Mouse (Mus musculus) heart, postnatal 0 days (tissue): Measurements from ENCODE around the gene Rbfox1.

Experiments used
- CTCF ChIP-seq: IDR thresholded peaks from 2 replicates; pipeline ENCODE4 v1.5.1; 2016; ENCODE audit warnings: antibody characterized with exemption, control low read depth, low read depth
- EP300 ChIP-seq: IDR thresholded peaks from 2 replicates; pipeline ENCODE4 v1.6.1; 2016; ENCODE audit warnings: antibody characterized with exemption, low read depth

- TF ChIP-seq CTCF (no peak), EP300 (no peak)
These were observed 1218.1 kb downstream of the Rbfox1 start for GRCm38 (mm10) chr16:7103301-7103700.
